Mouse (Mus musculus): Measurements from ENCODE around the gene Rbp3. TPM values are rescaled to one million over a fixed set of nuclear protein-coding genes. Genes with fewer than 3 reads are reported as not detected.

Gene Rbp3
- under 1 TPM; 0.09 to 0.10 TPM for total RNA-seq (2021)
- long read RNA-seq, experiment 1, result 0 reads
- long read RNA-seq, experiment 2, result 0 reads

DNA sequence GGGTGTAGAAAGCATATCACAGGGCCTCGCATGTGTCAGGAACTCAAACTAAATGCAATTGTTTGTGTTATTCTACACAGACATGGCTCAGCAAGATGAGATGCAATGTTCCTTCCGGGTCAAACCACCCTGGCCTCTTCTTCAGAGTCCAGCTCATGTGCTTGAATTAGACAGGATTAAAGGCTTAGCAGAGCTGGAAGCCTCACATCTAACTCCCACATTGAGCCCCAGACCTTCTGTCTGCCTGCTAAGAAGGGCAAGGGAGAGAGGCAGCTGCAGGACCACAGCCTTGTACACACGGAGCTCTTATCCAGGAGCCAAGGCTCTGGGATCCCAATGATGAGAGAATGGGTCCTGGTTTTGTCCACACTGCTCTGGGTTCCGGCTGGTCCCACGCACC is at the start of gene Rbp3:
Gene Rbp3 (plus strand): TSS at position 243 of the 400 bp plus-strand sequence.
- no peak for DNase-seq (ENCODE audit: low spot score in 2 of 2)

- no peak for DNase-seq (ENCODE audit: low spot score in 2 of 2)
Observed at GRCm38 (mm10) chr14:33904851-33905250, 49.0 kb upstream of the Rbp3 start.

DNA sequence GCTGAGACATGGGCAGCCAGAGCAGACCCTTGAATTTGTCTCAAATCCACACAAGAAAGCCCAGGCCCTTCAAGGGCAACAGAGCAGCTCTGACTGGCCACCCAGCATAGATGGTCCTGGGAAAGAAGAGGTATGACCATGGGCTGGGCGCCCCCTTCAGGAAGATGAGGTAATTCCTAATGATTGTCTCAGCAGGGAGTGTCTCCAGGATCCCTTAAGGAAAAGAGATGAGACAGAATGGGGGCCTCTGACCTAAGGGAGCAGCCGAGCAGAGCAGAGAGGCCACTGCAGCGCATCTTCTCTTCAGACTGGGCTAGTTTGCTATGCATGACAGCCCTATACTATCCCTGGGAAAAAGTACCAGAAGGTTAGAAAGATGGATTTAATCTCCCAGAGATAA is 40.1 kb upstream of the Rbp3 start:
- peak in 1 of 2 experiments; percentile 51 for DNase-seq (ENCODE audit: low spot score in 2 of 2)

DNA sequence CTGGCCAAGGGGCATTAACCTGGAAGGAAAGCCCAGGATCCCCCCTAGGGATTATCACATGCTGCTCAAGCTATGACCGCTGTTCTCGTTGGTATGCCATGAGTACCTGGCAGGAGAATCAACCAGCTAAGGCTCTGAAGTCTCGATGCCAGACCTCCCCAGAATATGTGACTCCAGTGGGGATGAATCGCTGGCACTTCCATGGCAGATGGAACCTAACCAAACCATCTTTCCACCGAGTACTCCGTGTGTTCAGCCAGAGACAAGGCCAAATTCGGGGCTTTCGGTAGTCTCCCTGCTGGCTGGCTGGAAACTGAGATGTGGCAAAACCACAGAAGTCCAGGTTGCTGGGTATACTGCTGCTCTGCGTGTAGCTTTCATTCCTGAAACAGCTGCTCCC is 39.6 kb upstream of the Rbp3 start:
- peak in 1 of 2 experiments; percentile 36 for DNase-seq (ENCODE audit: low spot score in 2 of 2)

DNA sequence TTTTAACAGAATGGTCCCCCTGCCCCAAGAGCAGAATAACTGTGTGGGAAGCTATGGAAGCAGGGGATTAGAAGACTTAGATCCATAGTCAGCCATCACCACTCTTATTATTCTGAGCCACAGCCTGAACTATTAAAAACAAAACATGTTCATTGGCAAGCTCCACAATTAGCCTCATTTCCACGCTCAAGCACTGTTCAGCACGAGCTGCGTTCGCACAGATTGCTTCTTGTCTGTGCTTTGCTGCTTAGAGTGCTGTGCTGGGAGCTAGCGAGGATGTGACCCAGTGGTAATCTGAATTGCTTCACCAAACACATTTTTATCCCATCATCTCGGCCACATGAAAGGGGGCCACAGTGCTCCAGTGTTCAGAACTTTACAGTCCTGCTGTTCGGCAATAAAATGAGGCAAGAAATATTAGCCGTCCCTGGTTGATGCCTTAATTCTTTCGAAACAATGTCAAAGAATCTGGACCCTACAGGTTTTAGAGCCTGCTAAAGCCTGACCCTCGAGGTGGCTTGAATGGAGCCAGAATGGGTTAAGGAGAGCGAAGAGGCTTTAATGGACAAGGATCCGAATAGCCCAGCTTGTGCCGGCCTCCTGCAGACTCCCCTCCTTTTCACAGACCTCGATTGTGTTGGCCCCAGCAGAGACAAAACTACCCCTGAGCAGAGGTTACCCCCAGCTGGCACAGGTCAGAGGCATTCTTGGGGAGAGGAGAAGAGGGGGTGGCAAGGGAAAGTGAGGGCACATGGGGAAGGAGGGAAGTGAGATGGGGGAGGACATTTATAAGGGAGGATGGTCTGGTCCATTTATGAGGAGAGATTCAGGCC is 32.9 kb upstream of the Rbp3 start:
- peak in 1 of 2 experiments; percentile 85 for DNase-seq (ENCODE audit: low spot score in 2 of 2)

DNA sequence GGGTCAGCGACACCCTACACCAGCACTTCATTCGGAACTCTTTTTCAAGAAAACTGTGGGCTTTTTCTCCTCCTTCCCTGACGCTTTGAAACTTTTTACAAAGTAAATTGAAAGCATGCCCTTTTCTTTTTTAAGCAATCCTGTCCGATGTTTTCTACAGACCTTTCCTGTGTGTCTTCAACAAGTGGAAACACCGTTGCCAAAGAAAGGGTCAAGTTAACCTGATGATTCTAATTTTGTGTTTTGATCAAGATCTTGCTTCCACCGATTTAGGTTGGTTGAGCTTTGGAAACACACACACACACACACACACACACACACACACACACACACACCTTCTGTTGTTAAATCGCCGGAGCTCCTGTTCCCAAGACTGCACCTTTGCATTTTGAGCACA is 31.0 kb upstream of the Rbp3 start:
- no peak for DNase-seq (ENCODE audit: low spot score in 2 of 2)

DNA sequence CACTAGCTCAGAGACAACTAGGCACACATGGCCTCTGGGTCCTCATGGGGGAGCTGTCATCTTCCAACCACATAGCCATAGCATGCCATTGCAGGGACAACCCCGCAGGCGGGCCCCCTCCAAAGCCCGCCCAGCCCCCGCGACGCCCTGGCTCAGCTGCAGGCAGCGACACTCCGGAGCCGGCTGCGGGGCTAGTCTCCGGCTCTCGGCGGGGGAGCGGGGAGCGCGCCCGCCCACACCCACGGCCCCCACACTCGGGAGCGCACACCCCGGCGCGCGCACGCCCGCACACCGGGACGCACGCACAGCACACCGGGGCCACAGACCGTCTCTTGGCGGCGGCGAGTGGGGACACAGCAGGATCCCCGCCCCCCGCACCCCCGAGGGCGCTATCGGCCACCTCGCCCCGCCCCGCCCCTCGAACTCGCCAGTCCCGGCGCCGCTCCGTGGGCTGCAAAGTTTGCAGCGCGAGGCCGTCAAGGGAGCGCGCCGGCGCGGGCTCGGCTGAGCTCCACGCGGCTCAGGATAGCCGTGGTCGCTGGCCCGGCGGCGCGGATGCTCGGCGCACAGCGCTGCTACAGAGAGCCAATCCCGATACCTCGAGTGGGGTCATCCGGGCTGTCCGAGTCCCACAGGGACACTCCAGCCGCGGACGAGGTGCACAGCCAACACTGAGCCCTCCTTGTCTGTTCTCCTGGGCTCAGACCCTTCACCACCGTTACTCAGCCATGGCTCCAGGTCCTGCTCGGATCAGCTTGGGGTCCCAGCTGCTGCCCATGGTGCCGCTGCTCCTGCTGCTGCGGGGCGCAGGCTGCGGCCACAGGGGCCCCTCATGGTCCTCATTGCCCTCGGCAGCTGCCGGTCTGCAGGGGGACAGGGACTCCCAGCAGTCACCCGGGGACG is 30.4 kb upstream of the Rbp3 start, which contains the start of gene Gdf10:
Gene Gdf10 (plus strand): TSS at position 420 of the 903 bp plus-strand sequence.
- DNase-seq (ENCODE audit: low spot score in 2 of 2), result peak in 1 of 2 experiments; percentile 40

DNA sequence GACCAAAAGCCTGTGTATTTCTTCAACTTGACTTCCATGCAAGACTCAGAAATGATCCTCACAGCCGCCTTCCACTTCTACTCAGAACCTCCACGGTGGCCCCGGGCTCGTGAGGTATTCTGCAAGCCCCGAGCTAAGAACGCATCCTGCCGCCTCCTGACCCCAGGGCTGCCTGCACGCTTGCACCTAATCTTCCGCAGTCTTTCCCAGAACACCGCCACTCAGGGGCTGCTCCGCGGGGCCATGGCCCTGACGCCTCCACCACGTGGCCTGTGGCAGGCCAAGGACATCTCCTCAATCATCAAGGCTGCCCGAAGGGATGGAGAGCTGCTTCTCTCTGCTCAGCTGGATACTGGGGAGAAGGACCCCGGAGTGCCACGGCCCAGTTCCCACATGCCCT is 21.9 kb upstream of the Rbp3 start:
- no peak for DNase-seq (ENCODE audit: low spot score in 2 of 2)

GRCm38 (mm10) chr14:33932935-33933703 is 20.7 kb upstream of the Rbp3 start:
- peak in 1 of 2 experiments; percentile 52 for DNase-seq (ENCODE audit: low spot score in 2 of 2)

DNA sequence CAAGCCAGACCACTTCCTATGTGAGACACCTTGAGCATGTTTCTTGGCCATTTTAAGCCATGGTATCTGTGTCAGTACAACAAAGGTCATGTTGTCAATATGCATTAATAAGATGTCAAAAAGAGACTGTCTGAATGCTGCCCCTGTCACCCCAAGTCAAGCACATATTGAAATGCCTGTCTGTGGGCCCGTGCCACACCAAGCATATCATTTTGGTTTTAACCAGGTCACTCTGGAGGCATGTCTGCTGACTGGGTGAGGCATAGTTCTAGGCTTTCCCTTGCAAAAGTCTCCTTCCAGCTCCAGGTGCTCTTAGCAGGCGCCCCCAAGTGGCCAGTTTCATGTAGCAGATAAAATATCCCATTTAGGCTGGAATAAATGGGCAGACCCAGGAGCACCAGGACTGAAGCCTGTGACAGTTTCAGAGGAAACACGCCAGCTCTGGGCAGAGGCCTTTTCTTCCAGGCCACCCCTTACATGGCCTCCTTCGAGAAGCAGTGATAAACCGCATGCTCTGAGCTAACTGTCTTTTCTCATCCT is 20.0 kb upstream of the Rbp3 start:
- DNase-seq (ENCODE audit: low spot score in 2 of 2), result peak; percentile 52 to 66

GRCm38 (mm10) chr14:33939117-33939516 is 14.7 kb upstream of the Rbp3 start:
- peak; percentile 75 to 84 for DNase-seq (ENCODE audit: low spot score in 2 of 2)

GRCm38 (mm10) chr14:33940739-33941138 is 13.1 kb upstream of the Rbp3 start, which contains the start of gene Gdf2:
Gdf2 (plus strand) TSS chr14:33941039.
- DNase-seq (ENCODE audit: low spot score in 2 of 2), result no peak

GRCm38 (mm10) chr14:33942222-33942621 is 11.6 kb upstream of the Rbp3 start:
- DNase-seq (ENCODE audit: low spot score in 2 of 2), result no peak

DNA sequence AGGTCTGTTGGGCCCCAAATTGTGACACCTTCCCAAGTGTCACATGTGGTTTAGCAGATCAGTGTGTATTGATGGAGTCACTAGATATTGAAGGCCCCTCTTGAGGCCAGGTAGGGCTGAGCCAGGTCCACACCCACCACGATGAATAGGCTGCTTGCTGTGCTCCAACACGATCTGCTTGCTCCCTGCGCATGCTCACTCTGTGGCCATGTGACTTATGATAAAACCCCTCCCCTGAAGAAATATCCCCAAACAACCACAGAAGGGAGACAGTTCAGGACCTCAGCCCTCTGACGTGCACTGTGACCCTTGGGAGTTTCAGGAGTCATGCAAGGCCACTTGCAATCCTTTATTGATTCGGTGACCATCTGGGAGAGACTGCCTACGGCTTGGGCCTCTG is 7.7 kb upstream of the Rbp3 start:
- DNase-seq (ENCODE audit: low spot score in 2 of 2), result no peak

DNA sequence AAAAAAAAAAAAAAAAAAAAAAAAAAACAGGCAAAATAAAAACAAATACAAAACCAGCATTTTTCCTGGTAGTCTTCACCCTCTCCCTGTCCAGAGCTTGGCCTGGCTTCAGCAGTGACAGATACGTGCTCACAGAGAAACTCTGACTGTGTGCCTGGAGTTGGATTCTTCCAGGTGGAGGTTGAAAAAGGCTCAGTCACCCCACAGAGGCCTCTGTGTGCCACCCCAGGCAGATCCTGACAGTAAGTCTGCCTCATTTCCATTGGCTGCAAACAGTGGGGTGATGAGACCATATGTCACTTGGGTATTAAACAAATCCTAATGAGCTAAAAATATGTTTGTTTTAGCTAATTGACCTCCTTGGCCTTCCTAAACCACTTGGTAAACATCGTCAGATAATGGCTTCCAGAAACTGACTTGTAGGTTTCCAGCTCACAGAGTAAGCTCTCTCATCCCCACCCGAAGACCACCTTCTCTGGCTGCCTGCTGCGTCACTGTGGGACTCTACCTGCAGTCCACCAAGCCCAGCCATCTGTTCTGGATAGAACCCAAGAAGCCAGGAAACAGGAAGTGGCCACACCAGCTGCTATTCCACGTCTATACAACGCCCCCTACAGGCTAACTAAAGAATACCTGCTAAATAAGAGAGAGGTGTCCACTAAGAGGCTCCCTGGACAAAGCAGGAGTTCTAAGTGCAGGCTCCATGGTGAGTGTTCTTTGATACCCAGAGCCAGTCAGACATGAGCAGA is 1.4 kb upstream of the Rbp3 start:
- DNase-seq (ENCODE audit: low spot score in 2 of 2), result no peak

GRCm38 (mm10) chr14:33956055-33956454 is 2.3 kb downstream of the Rbp3 start:
- no peak for DNase-seq (ENCODE audit: low spot score in 2 of 2)

DNA sequence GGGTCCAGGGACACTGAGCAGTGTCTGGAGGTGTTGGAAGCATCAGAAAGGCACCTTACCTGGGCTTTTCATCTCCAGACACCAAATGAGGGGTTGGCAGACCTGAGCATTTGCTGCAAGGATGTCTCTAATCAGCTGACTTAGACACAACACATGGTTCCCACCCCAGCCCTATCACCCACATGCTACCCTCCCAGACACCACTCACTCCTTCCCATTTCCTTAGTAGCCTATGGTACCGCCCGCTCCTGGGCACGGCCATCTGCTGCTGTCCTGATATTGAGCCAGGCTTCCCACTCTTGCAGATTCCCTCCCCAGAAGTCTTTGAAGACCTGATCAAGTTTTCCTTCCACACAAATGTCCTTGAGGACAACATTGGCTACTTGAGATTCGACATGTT is 4.4 kb downstream of the Rbp3 start:
- no peak for DNase-seq (ENCODE audit: low spot score in 2 of 2)

DNA sequence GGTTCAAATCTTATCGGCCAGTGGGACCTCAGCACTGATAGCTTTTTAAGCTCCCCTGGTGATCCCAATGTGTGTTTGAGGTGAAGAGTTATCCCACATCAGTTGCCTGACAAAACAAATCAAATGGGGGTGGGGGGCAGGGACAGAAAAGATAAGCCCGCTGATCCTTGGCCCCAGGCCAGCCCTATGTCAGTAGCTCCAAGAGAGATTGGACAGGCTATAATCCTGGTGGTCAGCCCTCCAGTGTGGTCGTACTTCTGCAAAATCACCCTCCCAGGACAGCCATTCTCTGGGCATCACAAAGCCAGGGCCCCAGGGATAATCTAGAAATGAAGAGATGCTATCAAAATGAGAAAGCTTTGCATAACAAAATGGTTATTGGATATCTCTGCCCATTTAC is 5.0 kb downstream of the Rbp3 start:
- no peak for DNase-seq (ENCODE audit: low spot score in 2 of 2)

- peak; percentile 58 to 70 for DNase-seq (ENCODE audit: low spot score in 2 of 2)
Observed at GRCm38 (mm10) chr14:33959341-33959740, 5.5 kb downstream of the Rbp3 start.

- DNase-seq (ENCODE audit: low spot score in 2 of 2), result no peak
Observed at GRCm38 (mm10) chr14:33965675-33966074, 11.9 kb downstream of the Rbp3 start.

Data from layer of hippocampus, postnatal 14 days (tissue).